Mouse (Mus musculus) cerebellum, adult 2 months (tissue): ENCODE results near the gene Gm49403. TPM values are rescaled to one million over a fixed set of nuclear protein-coding genes. Genes with fewer than 3 reads are reported as not detected.

ENCODE experiments used
- DNase-seq, 2 experiments: peaks; one replicate each; pipeline ENCODE4 v3.0.0; 2021
- H3K27ac ChIP-seq: fragments of 200-500 bp; 2 replicates; pipeline ENCODE4 v1.5.1; 2012; ENCODE audit warnings: low read length, control low read depth, inconsistent platforms; ENCODE audit not compliant: insufficient read depth
- H3K27me3 ChIP-seq: fragments of 200-500 bp; 2 replicates; pipeline ENCODE4 v1.6.1; 2012; ENCODE audit warnings: inconsistent platforms, mild to moderate bottlenecking, low read length, moderate library complexity; ENCODE audit not compliant: control insufficient read depth, insufficient read depth
- H3K4me1 ChIP-seq: fragments of 200-500 bp; 2 replicates; pipeline ENCODE4 v1.6.1; 2011; ENCODE audit warnings: low read length; ENCODE audit not compliant: control insufficient read depth, insufficient read depth
- H3K4me3 ChIP-seq: fragments of 200-500 bp; replicated peaks from 2 replicates; pipeline ENCODE3; 2011; ENCODE audit warnings: mild to moderate bottlenecking, low read depth, low read length, control low read depth; ENCODE audit not compliant: insufficient read depth
- CTCF ChIP-seq: fragments of 200-500 bp; IDR thresholded peaks from 2 replicates; pipeline ENCODE4 v1.5.1; 2011; ENCODE audit warnings: low read depth, mild to moderate bottlenecking, control low read depth, low read length, moderate library complexity, borderline replicate concordance; ENCODE audit not compliant: insufficient read depth
- POLR2A ChIP-seq: fragments of 200-500 bp; IDR thresholded peaks from 2 replicates; pipeline ENCODE4 v1.6.1; 2011; ENCODE audit warnings: low read length, control low read depth, borderline replicate concordance; ENCODE audit not compliant: insufficient read depth
- WGBS: fragments of 180-500 bp; shearing (Covaris S2); methylation state at CpG from one replicate; pipeline ENCODE4 v1.1.7; 2018; 5-methylcytosine and 5-hydroxymethylcytosine counted together
- polyA plus RNA-seq: library from polyadenylated mRNA; depleted of rRNA; stranded (reverse); fragments of >200 nt; gene quantifications from 2 replicates; pipeline ENCODE4 v1.2.3, GENCODE M21; 2012

Gene Gm49403
- polyA plus RNA-seq, 1 experiment = not detected

DNA sequence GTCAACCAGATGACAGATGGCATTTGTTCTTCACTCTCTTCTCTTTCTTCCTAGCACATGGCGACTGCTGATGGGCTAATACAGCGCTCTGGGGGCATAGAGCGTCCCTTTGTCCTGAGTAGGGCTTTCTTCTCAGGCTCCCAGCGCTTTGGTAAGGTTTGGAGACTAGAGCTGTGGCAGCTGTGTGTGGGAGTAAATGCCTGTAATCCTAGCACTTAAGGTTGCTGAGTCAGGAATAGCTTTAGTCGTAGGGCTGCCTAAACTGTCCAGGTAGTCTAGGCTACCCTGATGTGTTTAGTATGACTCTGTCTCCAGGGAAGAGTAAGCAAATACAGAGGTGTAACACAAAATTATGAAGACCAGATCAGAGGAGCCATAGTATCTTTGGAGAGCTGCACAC is 28.1 kb downstream of the Gm49403 start:
- Histone ChIP-seq H3K27ac (no peak overlapping the region), H3K27me3 (no peaks in the 10 kb centered on the region), H3K4me1 (no peaks in the 10 kb centered on the region), H3K4me3 (no peak overlapping the region)
- TF ChIP-seq POLR2A (no peak), CTCF (no peak)
- no peak for DNase-seq
- 85% methylated on average over 5 of the region's 5 CpGs for WGBS

DNA sequence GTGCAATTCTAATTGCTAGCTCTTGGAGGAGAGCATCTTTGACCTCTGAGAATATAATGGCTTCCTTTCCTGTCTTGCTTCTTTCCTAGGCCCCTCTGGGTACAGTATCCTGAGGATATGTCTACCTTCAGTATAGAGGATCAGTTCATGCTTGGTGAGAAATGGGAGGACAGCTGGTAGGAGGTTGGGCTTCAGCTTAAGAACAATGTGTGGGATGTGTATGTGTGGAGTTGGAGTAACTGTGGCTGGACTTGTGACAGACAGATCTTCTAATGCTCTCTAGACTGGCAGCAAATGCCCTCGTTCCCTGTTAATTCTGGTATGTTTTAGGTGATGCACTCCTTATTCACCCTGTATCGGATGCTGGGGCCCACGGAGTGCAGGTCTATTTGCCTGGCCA is 30.5 kb downstream of the Gm49403 start:
- Histone ChIP-seq H3K27ac (no peak overlapping the region), H3K27me3 (no peaks in the 10 kb centered on the region), H3K4me1 (no peaks in the 10 kb centered on the region), H3K4me3 (no peak overlapping the region)
- TF ChIP-seq POLR2A (no peak), CTCF (no peak)
- WGBS = 93% methylated on average over 3 of the region's 3 CpGs
- no peak for DNase-seq

DNA sequence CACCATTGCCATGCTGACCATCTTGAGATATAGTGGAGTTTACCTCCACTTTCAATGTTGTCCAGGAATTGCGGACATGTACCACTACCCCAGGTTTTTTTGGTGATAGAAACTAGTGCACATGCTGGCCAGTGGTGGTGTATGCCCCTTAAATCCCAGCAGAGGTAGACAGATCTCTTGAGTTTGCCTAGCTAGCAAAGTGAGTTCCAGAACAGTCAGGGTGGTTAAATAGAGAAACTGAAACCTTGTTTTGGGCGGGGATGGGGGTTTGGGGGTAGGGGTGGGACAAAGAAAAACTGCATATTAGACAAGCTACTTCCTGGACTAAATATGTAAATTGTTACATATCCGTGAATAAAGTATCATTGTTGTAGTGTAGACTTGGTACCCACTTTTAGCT is 35.3 kb downstream of the Gm49403 start:
- TF ChIP-seq POLR2A = no peak
- no peak overlapping the region for H3K4me3 ChIP-seq
- WGBS = 90% methylated on average over 3 of the region's 3 CpGs
- 0 out of 2 replicates have a peak, but pooled peaks cover 3% of the 10 kb centered on the region for H3K4me1 ChIP-seq
- no peak for DNase-seq
- no peak overlapping the region for H3K27ac ChIP-seq
- H3K27me3 ChIP-seq = no peaks in the 10 kb centered on the region

- WGBS = 72% methylated on average over 6 of the region's 6 CpGs
- TF ChIP-seq POLR2A (no peak), CTCF (no peak)
- Histone ChIP-seq H3K27ac (peak overlapping the region; percentile 79), H3K27me3 (no peaks in the 10 kb centered on the region), H3K4me3 (no peak overlapping the region), H3K4me1 (0 out of 2 replicates have a peak, but pooled peaks cover 3% of the 10 kb centered on the region)
- no peak for DNase-seq
Observed at GRCm38 (mm10) chr19:8919684-8920072, 35.9 kb downstream of the Gm49403 start.

- Histone ChIP-seq H3K27ac (peak within 1 kb of the TSS; percentile 79), H3K4me1 (0 out of 2 replicates have a peak, but pooled peaks cover 3% of the 10 kb centered on the region), H3K4me3 (peak within 1 kb of the TSS; percentile 73), H3K27me3 (no peaks in the 10 kb centered on the region)
- WGBS = 2% methylated on average over 50 of the region's 50 CpGs
- TF ChIP-seq CTCF (no peak), POLR2A (peak; percentile 98)
- DNase-seq = peak; percentile 97
Observed at GRCm38 (mm10) chr19:8920073-8920736, 36.5 kb downstream of the Gm49403 start, which contains the start of gene B3gat3. Gene B3gat3 (plus strand): TSS chr19:8920374.

DNA sequence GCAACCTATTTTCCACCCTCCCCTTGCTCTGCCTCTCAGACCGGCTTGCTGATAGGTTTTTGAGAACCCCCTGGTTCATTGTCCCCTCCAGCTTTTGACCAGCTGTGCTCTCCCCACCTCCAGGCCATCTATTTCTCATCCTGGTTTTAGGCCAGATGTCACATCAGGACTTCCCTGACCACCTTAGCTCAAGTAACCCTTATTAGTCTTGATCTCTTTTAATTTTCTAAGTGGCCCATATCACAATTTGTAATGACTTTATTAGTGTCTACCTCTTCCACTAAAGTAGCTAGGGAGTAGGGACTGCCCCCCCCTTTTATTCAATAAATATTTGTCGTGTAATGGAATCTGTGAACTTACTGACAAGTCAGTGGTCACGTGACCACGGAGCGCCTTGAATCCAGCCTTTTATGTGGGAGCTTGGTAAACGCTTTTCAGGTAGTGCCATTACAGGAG is 37.1 kb downstream of the Gm49403 start:
- peak overlapping the region; percentile 73 for H3K4me3 ChIP-seq
- TF ChIP-seq POLR2A = no peak
- no peak for TF ChIP-seq CTCF
- peak overlapping the region; percentile 58; the same call in 1 of the 2 replicates for H3K27ac ChIP-seq
- DNase-seq = peak in 1 of 2 experiments; percentile 44
- WGBS = under 1% methylated on average over 6 of the region's 6 CpGs
- H3K27me3 ChIP-seq = no peaks in the 10 kb centered on the region
- H3K4me1 ChIP-seq = 0 out of 2 replicates have a peak, but pooled peaks cover 3% of the 10 kb centered on the region

GRCm38 (mm10) chr19:8921741-8922140 is 38.0 kb downstream of the Gm49403 start:
- Histone ChIP-seq H3K27me3 (no peaks in the 10 kb centered on the region), H3K27ac (no peak overlapping the region), H3K4me1 (0 out of 2 replicates have a peak, but pooled peaks cover 3% of the 10 kb centered on the region), H3K4me3 (no peak overlapping the region)
- TF ChIP-seq POLR2A = no peak
- no peak for TF ChIP-seq CTCF
- no peak for DNase-seq
- 60% methylated on average over 9 of the region's 9 CpGs for WGBS

DNA sequence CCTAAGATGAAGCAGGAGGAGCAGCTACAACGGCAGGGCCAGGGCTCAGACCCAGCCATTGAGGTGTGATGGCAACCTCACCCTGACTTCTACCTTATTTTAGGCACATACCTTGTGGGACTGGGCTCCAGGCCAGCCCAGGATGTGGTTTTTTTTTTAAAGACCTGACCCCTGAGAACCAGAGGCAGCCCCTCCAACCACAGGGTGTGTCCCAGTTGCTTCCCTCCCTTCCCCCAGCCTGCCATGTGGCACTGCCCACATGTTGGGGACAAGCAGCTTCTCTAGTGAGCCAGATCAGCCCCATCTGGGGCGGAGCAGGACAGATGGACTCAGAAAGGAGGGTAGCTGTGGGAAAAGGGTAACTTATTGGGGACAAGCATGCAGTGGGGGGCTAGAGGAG is 43.0 kb downstream of the Gm49403 start:
- WGBS = 69% methylated on average over 2 of the region's 2 CpGs
- TF ChIP-seq CTCF (no peak), POLR2A (no peak)
- Histone ChIP-seq H3K4me1 (peaks cover 6% of the 10 kb centered on the region; the same call in 1 of the 2 replicates), H3K27ac (no peak overlapping the region), H3K27me3 (no peaks in the 10 kb centered on the region), H3K4me3 (no peak overlapping the region)
- no peak for DNase-seq
